In the genomic region with DNA sequence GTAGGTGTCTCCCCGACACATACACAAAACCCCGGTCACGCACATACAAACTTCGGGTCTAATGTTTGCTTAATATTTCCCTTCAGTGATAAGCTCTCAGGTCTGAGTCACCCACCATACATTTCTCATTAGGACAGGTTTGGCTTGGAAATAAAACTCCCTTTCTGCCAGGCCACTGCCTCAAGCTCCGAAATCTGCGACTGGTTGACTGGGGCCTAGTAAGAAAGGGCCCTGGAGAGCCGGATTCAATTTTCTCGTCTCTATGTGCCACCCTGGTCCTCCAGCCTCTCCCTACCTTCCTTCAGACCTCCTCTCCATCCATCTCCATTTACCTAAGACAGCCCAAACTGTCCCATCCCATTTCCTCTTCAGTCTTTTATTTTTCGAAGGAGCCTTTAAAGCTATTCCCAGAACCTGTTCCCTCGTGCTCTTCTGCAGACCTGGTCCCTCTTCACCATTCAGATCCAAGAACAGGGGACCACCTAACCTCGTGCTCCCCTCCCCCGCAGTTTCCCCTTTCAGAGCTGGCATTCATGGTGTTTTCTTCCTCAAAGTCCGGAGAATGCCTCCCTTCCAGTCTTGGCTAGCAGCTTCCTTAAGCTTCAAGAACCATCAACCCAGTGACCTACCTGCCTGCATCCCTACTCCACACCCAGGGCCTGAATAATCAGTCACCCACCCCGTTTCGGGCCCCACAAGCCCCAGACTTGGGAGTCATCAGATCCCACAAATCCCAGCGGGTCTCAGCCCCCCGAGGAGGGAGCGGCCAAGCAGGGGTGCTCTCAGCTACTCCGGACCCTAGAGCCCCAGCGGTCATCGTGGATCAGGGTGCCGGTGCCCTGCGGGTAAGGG, we compare ENCODE assay signal across 8 mouse cellular contexts. TPM values are rescaled to one million over a fixed set of nuclear protein-coding genes. Genes with fewer than 3 reads are reported as not detected.
DNase-seq lines count a peak whose midpoint lies in the region; ATAC-seq and TF ChIP-seq lines count a peak whose summit lies in the region.

No protein-coding gene starts in this region.

- no peaks in the 10 kb centered on the region for H3K9me3 ChIP-seq in heart, postnatal 0 days (replicated peaks; ENCODE audit: control insufficient read depth, low read length)

- no peak for TF ChIP-seq EP300 in heart, postnatal 0 days (IDR thresholded peaks at IDR 0.05; ENCODE audit: low read depth)

- no peaks in the 10 kb centered on the region for H3K79me2 ChIP-seq in macrophage (ENCODE audit: inconsistent target)

- peak overlapping the region; percentile 97 for H3K9ac ChIP-seq in heart, postnatal 0 days (replicated peaks; ENCODE audit: low read depth, low read length)

- H3K4me1 ChIP-seq in spleen, adult 2 months (ENCODE audit: control insufficient read depth, insufficient read depth, insufficient read length) = peaks cover 8% of the 10 kb centered on the region
- peaks cover 16% of the 10 kb centered on the region for H3K4me1 ChIP-seq in heart, postnatal 0 days (ENCODE audit: control insufficient read depth, insufficient read depth)

- H3K4me3 ChIP-seq in spleen, adult 2 months (ENCODE audit: extremely low read depth, insufficient read depth, insufficient read length) = peak overlapping the region; percentile 48; the same call in 1 of the 2 replicates
- H3K4me3 ChIP-seq in heart, postnatal 0 days (ENCODE audit: low read depth, low read length) = peak overlapping the region; percentile 94
- peak overlapping the region; percentile 21; the same call in 1 of the 2 replicates for H3K4me3 ChIP-seq in macrophage (ENCODE audit: inconsistent target)

- WGBS in spleen, adult 2 months = 32% methylated on average over 23 of the region's 23 CpGs
- WGBS in heart, postnatal 0 days = 16% methylated on average over 23 of the region's 23 CpGs
- WGBS in macrophage (ENCODE audit: missing documents) = 35% methylated on average over 23 of the region's 23 CpGs

- TF ChIP-seq POLR2A in spleen, adult 2 months (IDR thresholded peaks at IDR 0.05; ENCODE audit: low read depth, low read length) = no peak

- no peak overlapping the region for H3K27ac ChIP-seq in spleen, adult 2 months (ENCODE audit: insufficient read depth, low read length)
- peak overlapping the region; percentile 95 for H3K27ac ChIP-seq in heart, postnatal 0 days (ENCODE audit: low read depth)
- H3K27ac ChIP-seq in macrophage = no peak overlapping the region

- peaks cover 13% of the 10 kb centered on the region for H3K27me3 ChIP-seq in spleen, adult 2 months (ENCODE audit: control insufficient read depth, insufficient read depth, low read length)
- H3K27me3 ChIP-seq in heart, postnatal 0 days (ENCODE audit: control insufficient read depth, insufficient read depth, low read length) = no peaks in the 10 kb centered on the region

- ATAC-seq in heart, postnatal 0 days (ENCODE audit: insufficient read depth, low read depth) = no peak

- DNase-seq in adrenal gland, postnatal 14 days = peak; percentile 36
- DNase-seq in adrenal gland, adult 18-20 months (ENCODE audit: low spot score in 2 of 2) = no peak
- no peak for DNase-seq in spleen, adult 2 months (ENCODE audit: low read depth in 1 of 2, low spot score in 2 of 2)
- DNase-seq in spleen, postnatal 10 days (ENCODE audit: low spot score in 2 of 2) = no peak
- no peak for DNase-seq in heart, postnatal 0 days (ENCODE audit: low spot score)
- DNase-seq in Muller cell, postnatal 12 days (ENCODE audit: inconsistent ontology term) = no peak
- no peak for DNase-seq in ovary, postnatal 10 days (ENCODE audit: low spot score)

- TF ChIP-seq CTCF in spleen, adult 2 months (IDR thresholded peaks at IDR 0.05; ENCODE audit: extremely low read depth, insufficient read depth, insufficient read length, insufficient replicate concordance) = no peak
- TF ChIP-seq CTCF in heart, postnatal 0 days (IDR thresholded peaks at IDR 0.05; ENCODE audit: low read depth) = no peak

- no peaks in the 10 kb centered on the region for H3K36me3 ChIP-seq in spleen, adult 2 months (ENCODE audit: control insufficient read depth, insufficient read depth, low read length)
- H3K36me3 ChIP-seq in heart, postnatal 0 days (replicated peaks; ENCODE audit: control insufficient read depth, insufficient read depth, low read length) = no peaks in the 10 kb centered on the region
- no peaks in the 10 kb centered on the region for H3K36me3 ChIP-seq in macrophage (ENCODE audit: inconsistent target)

- peak overlapping the region; percentile 95 for H3K4me2 ChIP-seq in heart, postnatal 0 days (ENCODE audit: low read depth, low read length)

RNA-seq across cellular contexts. Expression of a gene that starts 1.0 kb away (rescaled TPM):
- 14.1 and 15.0 TPM in 2 replicates for total RNA-seq in adrenal gland, postnatal 14 days (2021)
- 1 to 10 TPM; 7.0 to 8.1 TPM for total RNA-seq in adrenal gland, adult 18-20 months (2021)
- polyA plus RNA-seq in spleen, adult 2 months (2012; rRNA removed) = 2.4 and 3.1 TPM in 2 replicates
- total RNA-seq in heart, postnatal 0 days (2014; rRNA removed; ENCODE audit: low replicate concordance) = 14.2 and 27.6 TPM in 2 replicates
- polyA plus RNA-seq in heart, postnatal 0 days (2015; fragmentation: Nextera tagmentation; extraction: Ambion mirVana) = 13.1 and 14.5 TPM in 2 replicates
- total RNA-seq in macrophage (2018; cell fraction: chromatin; rRNA removed) = 1 to 10 TPM in 2 of 26 experiments, under 1 TPM in 6, not detected in 18; 0.24 to 7.0 (median 0.68) TPM
- total RNA-seq in macrophage (2018; cell fraction: cytosol; rRNA removed) = under 1 TPM in 24 of 26 experiments, not detected in 2; 0.07 to 0.76 (median 0.32) TPM
- total RNA-seq in macrophage (2018; cell fraction: nucleus; rRNA removed) = 1 to 10 TPM in 8 of 26 experiments, under 1 TPM in 4, not detected in 14; 0.18 to 3.2 (median 1.5) TPM
- polyA plus RNA-seq in macrophage (2018) = 0.34 to 2.5 TPM (median 0.49 TPM) in 3 replicates

RNA-seq across cellular contexts. Expression of a gene that starts 27.8 kb away (rescaled TPM):
- 159 and 169 TPM in 2 replicates for total RNA-seq in adrenal gland, postnatal 14 days (2021)
- 100 to 1,000 TPM; 154 to 157 TPM for total RNA-seq in adrenal gland, adult 18-20 months (2021)
- polyA plus RNA-seq in spleen, adult 2 months (2012; rRNA removed) = 208 and 221 TPM in 2 replicates
- total RNA-seq in heart, postnatal 0 days (2014; rRNA removed; ENCODE audit: low replicate concordance) = 234 and 402 TPM in 2 replicates
- 96.5 and 101 TPM in 2 replicates for polyA plus RNA-seq in heart, postnatal 0 days (2015; fragmentation: Nextera tagmentation; extraction: Ambion mirVana)
- total RNA-seq in macrophage (2018; cell fraction: chromatin; rRNA removed) = 100 to 1,000 TPM in 23 of 26 experiments, 10 to 100 TPM in 3; 79.3 to 327 (median 178) TPM
- 100 to 1,000 TPM; 221 to 473 (median 294) TPM for total RNA-seq in macrophage (2018; cell fraction: cytosol; rRNA removed)
- 100 to 1,000 TPM; 199 to 863 (median 326) TPM for total RNA-seq in macrophage (2018; cell fraction: nucleus; rRNA removed)
- polyA plus RNA-seq in macrophage (2018) = 350 to 497 TPM (median 426 TPM) in 3 replicates

Comparison
In these comparisons a context has a peak if more than half of its experiments do, and no peak if none do; other contexts are left out.
1. H3K4me3 ChIP-seq: peak in every context shown above with its lines; median percentile 94 in heart, postnatal 0 days; 48 in spleen, adult 2 months; 21 in macrophage.